Mouse (Mus musculus) heart, postnatal 36 days (tissue): ENCODE data around the gene Qtrt2. TPM values are rescaled to one million over a fixed set of nuclear protein-coding genes. Genes with fewer than 3 reads are reported as not detected.

ENCODE experiments used
- DNase-seq, 2 experiments: peaks; one replicate each; pipeline ENCODE4 v3.0.0; 2021 to 2022
- intact Hi-C: fragments of 180-260 bp; cut with DNase I; formaldehyde crosslinking; loops from one replicate; pipeline ENCODE4 v1.15.1; 2025
- total RNA-seq, 2 experiments: library from RNA; stranded (reverse); gene quantifications; 2 replicates each; pipeline ENCODE4 v1.2.3; 2021

The Qtrt2 gene
- 10 to 100 TPM; 10.9 to 14.1 TPM for total RNA-seq

DNA sequence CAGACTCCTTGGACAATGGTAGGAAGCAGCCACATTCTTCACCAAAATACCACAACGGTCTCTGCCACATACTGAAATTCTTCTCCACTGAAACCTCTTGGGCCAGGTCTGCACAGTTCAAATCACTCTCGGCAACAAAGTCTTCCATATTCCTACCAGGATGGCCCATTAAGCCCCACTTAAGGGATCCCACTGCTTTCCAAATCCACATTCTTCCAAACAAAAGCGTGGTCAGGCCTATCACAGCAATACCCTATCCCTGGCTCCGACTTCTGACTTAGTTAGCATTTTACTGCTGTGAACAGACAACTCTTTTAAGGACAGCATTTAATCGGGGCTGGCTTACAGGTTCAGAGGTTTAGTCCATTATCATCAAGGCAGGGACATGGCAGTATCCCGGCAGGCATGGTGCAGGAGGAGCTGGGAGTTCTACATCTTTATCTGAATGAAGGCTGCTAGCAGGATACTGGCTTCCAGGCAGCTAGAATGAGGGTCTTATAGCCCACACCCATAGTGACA, at the start of gene Qtrt2:
Qtrt2 (minus strand) TSS at position 469 of the 519 bp plus-strand sequence.
- intact Hi-C loops: no loop called here
- DNase-seq: no peak

DNA sequence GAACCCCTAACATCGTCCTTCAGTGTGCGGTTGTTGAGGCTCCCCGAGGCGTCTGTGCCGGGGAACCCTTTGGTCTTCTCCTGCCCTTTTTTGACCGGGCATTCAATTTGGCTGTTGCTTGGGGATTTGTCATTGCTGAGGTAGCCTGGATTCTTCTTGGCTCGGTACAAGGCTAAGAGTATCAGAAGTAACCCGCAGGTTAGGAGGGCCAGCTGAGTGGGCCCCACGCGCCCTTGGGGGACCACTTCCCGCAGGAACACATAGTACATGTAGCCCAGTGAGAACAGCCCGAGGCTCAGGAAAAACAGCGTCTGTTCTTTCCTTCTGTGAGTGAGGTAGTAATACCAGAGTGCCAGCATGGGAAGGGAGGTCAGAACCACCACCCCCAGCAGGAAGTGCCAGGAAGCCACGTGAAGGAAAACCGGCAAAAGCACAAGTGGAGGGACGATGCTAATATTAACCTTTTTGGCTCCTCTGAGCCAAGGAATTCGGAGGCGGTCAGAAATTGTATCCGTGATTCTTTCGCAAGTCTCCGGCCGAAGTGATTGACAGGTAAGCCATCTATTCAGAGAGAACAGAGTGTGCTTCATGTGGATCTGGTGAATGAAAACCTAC, 47.1 kb upstream of the Qtrt2 start:
- intact Hi-C loops: no loop called here
- DNase-seq: no peak

DNA sequence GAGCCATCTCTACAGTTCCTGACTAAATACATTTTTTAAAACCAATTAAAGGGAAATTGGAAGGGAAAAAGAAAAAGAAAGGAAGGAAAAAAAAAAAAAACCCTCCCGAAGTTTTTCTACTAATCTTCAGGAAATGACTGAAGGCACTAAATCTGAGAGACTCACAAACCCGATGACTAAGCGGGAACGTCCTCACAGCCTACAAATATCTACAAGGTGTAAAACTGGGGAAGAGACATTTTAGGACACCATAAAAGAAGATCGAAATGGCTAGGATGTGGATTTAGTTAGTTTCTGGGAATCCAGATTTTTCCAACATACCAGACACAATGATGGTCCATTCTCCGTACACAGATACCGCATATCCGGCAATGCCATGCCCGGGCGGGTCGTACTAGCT, 46.5 kb upstream of the Qtrt2 start:
- intact Hi-C loops: no loop called here
- no peak for DNase-seq

DNA sequence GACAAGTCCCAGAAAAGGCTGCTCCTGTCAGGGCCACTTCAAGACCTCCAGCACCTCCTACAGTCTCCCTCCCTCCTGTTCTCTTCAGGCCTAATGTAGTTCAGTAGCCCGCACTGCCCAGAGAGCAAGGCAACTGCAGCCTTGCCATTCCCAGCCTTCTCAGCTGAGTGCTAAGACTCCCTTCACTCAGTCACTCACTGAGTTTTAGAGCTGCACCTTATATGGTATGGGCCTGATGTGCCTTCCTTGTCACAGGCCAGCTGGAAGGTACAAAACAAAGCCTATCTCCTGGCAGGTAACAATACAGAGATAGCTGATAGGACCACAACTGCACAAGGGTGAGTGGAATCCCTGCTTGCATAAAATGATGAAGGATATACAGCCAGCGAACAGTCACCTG, 45.8 kb upstream of the Qtrt2 start:
- intact Hi-C loops: no loop called here
- DNase-seq: no peak

- no peak for DNase-seq
- intact Hi-C loops: no loop called here
Observed at GRCm38 (mm10) chr16:43971741-43972140, 45.1 kb upstream of the Qtrt2 start.

DNA sequence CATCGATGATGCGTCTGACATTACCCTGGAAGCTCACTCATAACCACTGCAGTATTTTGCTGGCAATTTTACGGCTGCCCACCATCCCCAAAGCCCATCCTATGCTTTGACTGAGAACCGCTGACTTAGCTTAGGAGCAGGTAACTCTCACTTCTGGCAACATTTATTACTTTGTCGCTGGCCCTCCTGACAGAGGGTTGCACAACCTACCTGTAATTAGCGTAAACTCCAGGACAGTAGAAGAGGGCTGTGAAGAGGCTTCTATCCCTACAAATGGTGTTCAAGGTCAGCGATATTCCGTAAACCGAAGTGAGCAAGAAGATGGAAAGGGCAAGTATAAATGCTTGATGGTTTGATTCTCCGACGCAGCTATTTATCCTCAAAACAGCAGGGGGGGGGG, 44.6 kb upstream of the Qtrt2 start:
- no peak for DNase-seq
- intact Hi-C loops: no loop called here

- intact Hi-C loops: no loop called here
- DNase-seq: no peak
Observed at GRCm38 (mm10) chr16:43970426-43970825, 43.8 kb upstream of the Qtrt2 start.

DNA sequence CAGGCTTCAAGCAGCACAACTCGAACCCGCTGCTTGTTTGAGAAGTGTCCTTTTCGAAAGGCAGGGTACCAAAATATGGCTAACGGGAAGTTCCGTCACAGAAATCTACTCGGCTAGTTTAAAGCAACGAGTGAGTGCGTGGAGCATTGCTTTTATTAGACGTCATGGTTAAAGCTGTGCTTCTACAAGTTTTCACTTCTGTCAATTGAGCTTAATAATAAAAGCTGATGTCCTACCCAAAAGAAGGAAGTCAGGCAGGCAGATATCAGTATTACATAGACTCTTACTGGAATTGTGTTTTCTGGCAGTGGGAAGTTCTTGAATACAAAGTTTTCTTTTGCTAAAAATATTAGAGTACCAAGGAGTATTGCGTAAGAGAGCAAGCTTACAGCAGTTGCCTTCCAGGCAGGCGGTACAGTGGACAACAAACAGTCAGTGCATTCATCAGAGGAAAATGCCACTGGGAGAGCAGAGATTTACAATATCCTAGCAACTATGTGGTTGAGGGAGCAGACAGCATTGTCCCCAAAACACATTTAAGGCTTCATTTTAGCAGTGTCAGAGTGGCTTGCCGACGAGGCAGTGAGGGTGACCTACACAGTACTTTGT, 39.3 kb upstream of the Qtrt2 start:
- DNase-seq: peak in 1 of 2 experiments; percentile 12
- intact Hi-C loops: no loop called here

DNA sequence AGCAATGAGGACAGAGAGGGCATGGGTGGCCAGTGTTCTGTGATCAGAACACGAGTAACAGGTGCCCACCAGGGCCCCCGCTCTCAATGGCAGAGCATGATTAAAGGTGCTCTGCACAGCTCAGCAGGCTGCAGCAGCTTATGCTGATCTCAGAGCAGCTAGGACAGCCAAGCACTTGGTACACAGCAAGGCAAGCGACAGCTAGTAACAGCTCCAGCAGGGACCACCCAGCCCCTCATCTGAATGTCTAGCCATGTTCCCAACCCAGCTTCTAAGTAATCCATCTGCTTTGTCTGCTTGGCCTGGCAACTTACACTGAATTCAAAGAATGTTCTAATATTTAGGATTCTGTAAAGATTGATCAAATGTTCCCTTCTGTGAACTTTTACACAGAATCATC, 37.2 kb upstream of the Qtrt2 start:
- DNase-seq: no peak
- intact Hi-C loops: no loop called here

GRCm38 (mm10) chr16:43963291-43963690, 36.7 kb upstream of the Qtrt2 start:
- DNase-seq: no peak
- intact Hi-C loops: no loop called here

- intact Hi-C loops: no loop called here
- no peak for DNase-seq
Observed at GRCm38 (mm10) chr16:43958038-43958437, 31.4 kb upstream of the Qtrt2 start.

GRCm38 (mm10) chr16:43954913-43955312, 28.3 kb upstream of the Qtrt2 start:
- no peak for DNase-seq
- intact Hi-C loops: no loop called here

- peak; percentile 21 to 22 for DNase-seq
- intact Hi-C loops: no loop called here
Observed at GRCm38 (mm10) chr16:43951591-43951990, 25.0 kb upstream of the Qtrt2 start.

DNA sequence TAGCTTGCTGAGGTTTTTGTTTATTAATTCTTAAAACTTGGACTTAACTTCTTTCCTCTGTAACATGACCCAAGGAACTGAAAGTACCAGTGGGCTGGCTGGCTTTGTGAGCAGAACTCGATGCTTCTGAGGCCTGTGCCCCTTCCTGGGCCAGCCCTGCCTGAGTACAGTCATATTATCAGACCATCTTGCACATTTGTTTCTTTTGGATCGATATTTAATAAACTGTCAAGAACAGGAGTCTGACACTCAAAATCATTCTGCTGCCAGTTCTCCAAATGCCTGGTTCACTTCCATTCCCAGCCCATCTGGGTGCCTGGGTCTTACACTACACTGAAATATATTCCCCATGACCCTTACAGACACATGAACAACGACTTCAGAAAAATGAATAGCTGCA, 19.3 kb upstream of the Qtrt2 start:
- intact Hi-C loops: no loop called here
- DNase-seq: no peak

DNA sequence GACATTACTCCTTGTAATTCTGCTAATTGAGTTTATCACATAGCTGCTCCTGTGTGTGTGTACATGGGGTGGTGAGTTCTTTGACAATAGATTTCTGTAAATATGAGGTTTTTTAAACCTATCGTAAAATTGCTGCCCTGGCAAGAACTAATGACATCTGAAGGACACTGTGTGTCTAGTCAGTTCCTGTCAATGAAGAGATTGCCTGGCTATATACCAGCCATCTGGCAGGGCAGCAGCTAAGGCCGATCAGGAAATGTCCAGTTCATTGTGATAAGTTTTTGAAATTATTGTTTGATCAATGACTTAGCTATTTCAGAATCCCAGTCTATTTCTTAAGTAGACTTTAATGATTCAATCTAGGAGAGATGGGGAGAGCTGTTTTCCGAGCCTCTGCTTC, 18.7 kb upstream of the Qtrt2 start:
- DNase-seq: no peak
- intact Hi-C loops: no loop called here

GRCm38 (mm10) chr16:43940846-43941245, 14.2 kb upstream of the Qtrt2 start:
- DNase-seq: no peak
- intact Hi-C loops: no loop called here

DNA sequence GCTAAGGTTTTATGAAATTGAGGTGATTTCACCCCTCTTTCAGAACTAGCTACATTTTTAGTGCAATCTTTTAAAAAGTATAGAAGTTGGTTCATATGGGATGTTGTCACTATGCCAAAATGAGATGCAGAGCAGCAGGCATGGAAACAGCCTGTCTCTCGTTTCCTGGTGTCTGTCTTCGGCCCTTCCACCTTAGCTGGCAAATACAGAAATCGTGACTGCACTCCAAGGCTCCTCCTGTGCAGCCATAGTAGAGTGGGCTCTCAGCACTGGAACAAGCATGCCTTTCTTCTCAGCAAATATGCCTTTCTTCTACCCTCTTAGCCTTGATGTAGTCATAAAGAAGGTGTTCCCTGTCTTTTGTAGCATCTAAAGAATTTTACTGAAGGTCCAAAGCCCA, 9.3 kb upstream of the Qtrt2 start:
- DNase-seq: no peak
- intact Hi-C loops: no loop called here

GRCm38 (mm10) chr16:43935367-43935766, 8.8 kb upstream of the Qtrt2 start:
- intact Hi-C loops: no loop called here
- no peak for DNase-seq

DNA sequence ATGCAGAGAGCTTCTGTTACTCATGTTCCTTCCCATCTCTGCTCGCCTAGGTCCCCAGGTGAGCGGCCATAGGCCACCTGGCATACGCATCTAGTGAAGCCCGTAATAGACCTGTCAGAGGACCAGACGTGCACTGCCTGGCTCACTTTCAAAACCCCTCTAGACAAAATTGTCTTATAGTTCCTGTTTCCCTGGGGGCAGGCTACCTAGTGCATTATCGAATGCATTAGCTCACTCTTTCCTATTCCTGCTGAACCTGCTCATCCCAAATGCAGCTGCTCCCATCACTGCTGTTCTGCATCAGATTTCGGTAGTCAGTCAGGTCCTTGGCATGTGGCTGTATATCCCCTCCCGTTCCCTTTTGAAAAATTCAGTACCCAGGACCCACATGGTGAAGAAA, 8.2 kb upstream of the Qtrt2 start:
- intact Hi-C loops: no loop called here

GRCm38 (mm10) chr16:43933041-43933440, 6.4 kb upstream of the Qtrt2 start:
- DNase-seq: no peak
- intact Hi-C loops: no loop called here

More for the DNA sequence above, 8.2 kb upstream of the Qtrt2 start:
- DNase-seq: no peak

DNA sequence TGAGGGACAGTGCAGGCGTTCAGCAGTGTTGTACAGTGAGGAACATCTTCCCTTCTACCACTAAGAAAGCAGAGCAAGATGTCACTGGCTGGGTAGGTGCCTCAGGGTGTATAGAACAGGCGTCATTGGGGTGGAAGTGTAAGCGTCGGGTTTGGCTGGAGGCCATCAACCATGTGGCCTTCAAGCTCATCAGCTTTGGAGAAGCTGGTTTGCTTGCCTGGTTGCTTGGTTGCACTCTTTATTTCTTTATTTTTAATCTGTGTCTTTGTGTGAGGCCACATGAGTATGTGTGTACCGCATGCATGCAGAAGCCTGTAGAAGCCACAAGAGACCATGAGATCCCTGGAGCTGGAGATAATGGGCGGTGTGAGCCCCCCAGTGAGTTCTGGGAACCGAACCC, 5.7 kb upstream of the Qtrt2 start:
- intact Hi-C loops: no loop called here

GRCm38 (mm10) chr16:43931502-43931901, 4.9 kb upstream of the Qtrt2 start:
- intact Hi-C loops: no loop called here
- no peak for DNase-seq

More for the DNA sequence above, 5.7 kb upstream of the Qtrt2 start:
- no peak for DNase-seq

DNA sequence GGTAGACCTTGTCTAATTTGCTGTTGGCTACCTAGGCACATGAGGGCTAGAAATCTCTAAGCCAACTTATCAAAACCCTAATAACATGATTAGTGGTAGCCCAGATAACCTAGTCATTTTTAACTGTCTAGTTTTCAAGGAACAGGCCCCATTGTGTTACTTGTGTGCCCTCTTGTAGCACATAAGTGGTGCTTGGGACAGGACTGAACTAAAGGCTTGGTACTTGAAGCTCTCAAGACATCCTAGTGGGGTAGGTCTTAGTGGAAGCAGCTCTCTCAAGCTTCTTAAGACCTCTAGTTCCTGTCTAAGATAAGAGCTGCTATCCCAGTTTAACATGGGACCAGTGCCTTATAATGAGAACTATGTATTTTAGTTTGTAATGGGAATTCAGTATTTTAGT, 4.0 kb upstream of the Qtrt2 start:
- DNase-seq: no peak
- intact Hi-C loops: no loop called here
